Mouse (Mus musculus) spleen, embryonic (tissue): ENCODE measurements at regions not wholly inside any gene's neighbourhood (a gene's known extent, or its start where the extent isn't known, plus 50 kb on each side); places are given as distances from the start of the nearest gene placed in this dataset.

Experiments used
- CTCF ChIA-PET: fragments of 350-600 bp; sonication (Branson Sonifier 250); formaldehyde crosslinking; loops from one replicate; lab custom pipeline; 2022; lab: Charles Lee

GRCm38 (mm10) chr8:103347158-103347871 lies 561.9 kb upstream of the Cdh11 start:
- CTCF ChIA-PET = no interaction called here

- CTCF ChIA-PET = no interaction called here
Observed at GRCm38 (mm10) chr8:103361713-103362112, 576.3 kb upstream of the Cdh11 start.

- CTCF ChIA-PET = no interaction called here
Observed at GRCm38 (mm10) chr8:103370394-103370793, 585.0 kb upstream of the Cdh11 start.

- CTCF ChIA-PET = no interaction called here
Observed at GRCm38 (mm10) chr8:103373007-103373406, 587.6 kb upstream of the Cdh11 start.

GRCm38 (mm10) chr8:103374151-103374550 lies 588.7 kb upstream of the Cdh11 start:
- CTCF ChIA-PET = no interaction called here

GRCm38 (mm10) chr8:103378545-103378944 lies 593.1 kb upstream of the Cdh11 start:
- CTCF ChIA-PET = no interaction called here

GRCm38 (mm10) chr8:103381575-103381974 lies 596.1 kb upstream of the Cdh11 start:
- CTCF ChIA-PET = interaction anchor here (0.7 kb wide), 1 partner anchor 1517 kb away, joined by 3 read pairs; no protein-coding TSS in a partner anchor

GRCm38 (mm10) chr8:103391359-103391758 lies 605.9 kb upstream of the Cdh11 start:
- CTCF ChIA-PET = no interaction called here

GRCm38 (mm10) chr8:103395316-103395715 lies 609.9 kb upstream of the Cdh11 start:
- CTCF ChIA-PET = no interaction called here

- CTCF ChIA-PET = no interaction called here
Observed at GRCm38 (mm10) chr8:103398179-103398578, 612.7 kb upstream of the Cdh11 start.

GRCm38 (mm10) chr8:103399466-103399865 lies 614.0 kb upstream of the Cdh11 start:
- CTCF ChIA-PET = no interaction called here

GRCm38 (mm10) chr8:103400143-103400542 lies 614.7 kb upstream of the Cdh11 start:
- CTCF ChIA-PET = no interaction called here

GRCm38 (mm10) chr8:103402731-103403130 lies 617.3 kb upstream of the Cdh11 start:
- CTCF ChIA-PET = no interaction called here

GRCm38 (mm10) chr8:103403826-103404225 lies 618.4 kb upstream of the Cdh11 start:
- CTCF ChIA-PET = no interaction called here

GRCm38 (mm10) chr8:103405787-103406186 lies 620.3 kb upstream of the Cdh11 start:
- CTCF ChIA-PET = no interaction called here

- CTCF ChIA-PET = no interaction called here
Observed at GRCm38 (mm10) chr8:103406921-103407320, 621.5 kb upstream of the Cdh11 start.

- CTCF ChIA-PET = no interaction called here
Observed at GRCm38 (mm10) chr8:103407631-103408030, 622.2 kb upstream of the Cdh11 start.

GRCm38 (mm10) chr8:103408411-103408810 lies 623.0 kb upstream of the Cdh11 start:
- CTCF ChIA-PET = no interaction called here

- CTCF ChIA-PET = no interaction called here
Observed at GRCm38 (mm10) chr8:103409121-103409551, 623.7 kb upstream of the Cdh11 start.

- CTCF ChIA-PET = no interaction called here
Observed at GRCm38 (mm10) chr8:103412731-103413130, 627.3 kb upstream of the Cdh11 start.

- CTCF ChIA-PET = no interaction called here
Observed at GRCm38 (mm10) chr8:103413589-103414575, 628.4 kb upstream of the Cdh11 start.

GRCm38 (mm10) chr8:103422313-103422973 lies 637.0 kb upstream of the Cdh11 start:
- CTCF ChIA-PET = no interaction called here
